Mouse (Mus musculus): ENCODE data around the gene Rbks.

DNA sequence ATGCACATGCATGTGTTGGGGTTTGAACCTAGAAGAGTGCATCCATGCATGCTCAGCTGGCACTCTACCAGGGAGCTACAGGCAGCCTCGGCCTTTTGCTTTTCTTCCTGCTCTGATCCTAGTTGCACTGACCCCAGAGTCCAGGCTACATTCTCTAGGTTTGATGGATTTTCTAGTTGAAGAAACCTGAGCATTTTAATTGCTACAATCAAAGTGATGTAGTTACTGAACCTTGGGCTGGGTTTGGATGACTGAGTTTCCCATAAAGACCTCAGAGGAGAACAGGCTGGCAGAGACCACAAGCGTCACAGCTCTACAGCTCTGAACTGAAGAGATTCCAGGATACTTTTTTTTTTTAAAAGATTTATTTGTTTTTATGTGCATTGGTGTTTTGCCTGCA is 114.2 kb downstream of the Rbks start:
- no peak for TF ChIP-seq CTCF (IDR thresholded peaks at IDR 0.05; ENCODE audit: low read depth)
- no peak for TF ChIP-seq EP300 (IDR thresholded peaks at IDR 0.05; ENCODE audit: low read depth)

Data from liver, postnatal 0 days (tissue).